Mouse (Mus musculus) liver, adult 2 months (tissue): ENCODE data around the gene Gnat2. TPM values are rescaled to one million over a fixed set of nuclear protein-coding genes. Genes with fewer than 3 reads are reported as not detected.

Source experiments
- DNase-seq: peaks from one replicate; pipeline ENCODE4 v3.0.0-alpha.2; 2011; ENCODE audit warnings: low read depth, low spot score; ENCODE audit errors: extremely low read depth
- H3K27ac ChIP-seq: fragments of 200-500 bp; replicated peaks from 2 replicates; pipeline ENCODE4 v1.5.1; 2012; ENCODE audit warnings: low read depth, mild to moderate bottlenecking, control low read depth, inconsistent platforms, low read length; ENCODE audit not compliant: insufficient read depth
- H3K27me3 ChIP-seq: fragments of 200-500 bp; 2 replicates; pipeline ENCODE4 v1.6.1; 2012; ENCODE audit warnings: mild to moderate bottlenecking, moderate library complexity, low read length, inconsistent platforms; ENCODE audit not compliant: control insufficient read depth, insufficient read depth
- H3K36me3 ChIP-seq: fragments of 200-500 bp; 2 replicates; pipeline ENCODE4 v1.6.1; 2012; ENCODE audit warnings: low read length, inconsistent platforms; ENCODE audit not compliant: control insufficient read depth, insufficient read depth
- H3K4me1 ChIP-seq: fragments of 200-500 bp; 2 replicates; pipeline ENCODE4 v1.6.1; 2011; ENCODE audit warnings: low read length; ENCODE audit not compliant: control insufficient read depth, insufficient read depth
- H3K4me3 ChIP-seq: fragments of 200-500 bp; 2 replicates; pipeline ENCODE4 v1.5.1; 2011; ENCODE audit warnings: low read depth, mild to moderate bottlenecking, control low read depth, low read length, moderate library complexity; ENCODE audit not compliant: insufficient read depth
- H3K79me2 ChIP-seq: fragments of 200-500 bp; 2 replicates; pipeline ENCODE4 v1.6.1; 2012; ENCODE audit warnings: inconsistent platforms, mild to moderate bottlenecking, low read length, moderate library complexity; ENCODE audit not compliant: control insufficient read depth, insufficient read depth
- H3K9ac ChIP-seq: fragments of 200-500 bp; 2 replicates; pipeline ENCODE4 v1.6.1; 2012; ENCODE audit warnings: low read depth, mild to moderate bottlenecking, control low read depth, inconsistent platforms, low read length
- CTCF ChIP-seq: fragments of 200-500 bp; IDR thresholded peaks from 2 replicates; pipeline ENCODE4 v1.5.1; 2011; ENCODE audit warnings: low read depth, low read length, control low read depth
- POLR2A ChIP-seq: fragments of 200-500 bp; IDR thresholded peaks from 2 replicates; pipeline ENCODE4 v1.6.1; 2011; ENCODE audit warnings: low read length, control low read depth; ENCODE audit not compliant: insufficient read depth; ENCODE audit errors: extremely low read depth
- WGBS: fragments of 180-500 bp; shearing (Covaris S2); methylation state at CpG from one replicate; pipeline ENCODE4 v1.1.7; 2018; 5-methylcytosine and 5-hydroxymethylcytosine counted together
- polyA plus RNA-seq: library from polyadenylated mRNA; depleted of rRNA; stranded (reverse); fragments of >200 nt; gene quantifications from 2 replicates; pipeline ENCODE4 v1.2.3, GENCODE M21; 2012; rRNA removed
- total RNA-seq: library from RNA; depleted of rRNA; stranded (reverse); fragments of >200 nt; gene quantifications from 2 replicates; pipeline ENCODE4 v1.2.3, GENCODE M21; 2014; rRNA removed

Gnat2 gene
- total and polyA plus RNA-seq, 2 experiments = 1.5 to 2.9 TPM

DNA sequence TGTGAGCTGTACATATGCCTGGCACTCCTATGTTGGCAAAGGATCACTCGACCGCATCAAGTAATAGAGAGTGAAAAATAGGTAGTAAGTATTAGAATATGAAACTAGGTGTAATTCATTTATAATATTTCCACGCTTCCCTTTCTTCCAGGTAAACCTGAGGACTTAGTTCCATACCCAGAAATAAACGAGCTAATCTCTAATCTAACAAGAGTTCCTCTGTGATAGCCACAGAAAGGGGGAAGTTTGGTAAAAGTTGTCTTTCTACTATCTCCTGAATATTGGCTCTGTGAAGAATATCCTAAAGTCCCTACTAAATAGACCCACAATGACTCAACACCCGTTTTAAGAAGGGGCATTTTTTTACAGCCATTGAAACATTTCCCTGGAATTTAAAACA lies 54.1 kb downstream of the Gnat2 start:
- Histone ChIP-seq H3K9ac (peak overlapping the region; percentile 38), H3K36me3 (peaks cover 2% of the 10 kb centered on the region; the same call in 1 of the 2 replicates), H3K4me1 (peaks cover 5% of the 10 kb centered on the region; the same call in 1 of the 2 replicates), H3K27me3 (no peaks in the 10 kb centered on the region), H3K4me3 (no peak overlapping the region), H3K79me2 (peaks cover 10% of the 10 kb centered on the region; the same call in 1 of the 2 replicates), H3K27ac (peak overlapping the region; percentile 28)
- DNase-seq = no peak
- WGBS = 45% methylated on average over 5 of the region's 5 CpGs
- TF ChIP-seq POLR2A = no peak
- no peak for TF ChIP-seq CTCF

DNA sequence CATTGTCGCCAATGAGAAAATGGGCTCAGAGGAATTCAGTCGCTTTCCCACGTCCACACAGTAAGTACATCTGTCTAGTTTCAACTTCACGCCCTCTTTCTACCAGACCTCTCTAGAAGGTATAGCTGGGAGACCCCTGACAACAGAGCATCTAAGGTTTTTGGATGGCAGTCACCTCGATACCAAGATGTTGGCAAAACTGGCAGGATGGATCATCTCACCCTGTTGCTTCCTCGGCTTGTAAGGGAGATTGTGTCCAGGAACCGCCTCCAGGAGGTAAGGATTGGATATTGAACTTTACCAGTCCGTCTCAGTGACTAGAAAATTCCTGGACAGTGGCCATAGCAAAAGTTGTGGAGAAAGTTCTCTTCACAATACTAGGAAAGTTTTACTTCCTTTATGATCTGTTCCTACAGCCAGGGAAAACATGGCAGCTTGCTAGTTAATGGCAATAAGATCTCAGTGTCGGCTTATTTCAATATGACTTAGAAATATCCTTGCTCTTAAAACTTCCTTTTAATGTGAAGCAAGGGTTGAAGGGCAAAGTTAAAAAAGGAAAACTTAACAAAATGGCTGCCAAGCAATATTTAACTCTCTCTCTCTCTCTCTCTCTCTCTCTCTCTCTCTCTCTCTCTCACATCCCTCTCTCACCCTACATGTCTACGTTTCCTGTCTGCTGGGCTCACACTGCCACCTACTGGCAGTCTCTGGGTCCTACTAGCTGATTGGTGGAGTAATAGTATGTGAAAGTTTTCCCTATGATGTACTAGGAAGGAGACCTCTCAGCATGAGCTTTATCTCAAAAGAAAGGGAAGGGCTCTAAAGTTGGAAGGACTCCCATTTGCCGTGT lies 55.0 kb downstream of the Gnat2 start:
- Histone ChIP-seq H3K27me3 (no peaks in the 10 kb centered on the region), H3K27ac (no peak overlapping the region), H3K4me1 (peaks cover 5% of the 10 kb centered on the region; the same call in 1 of the 2 replicates), H3K79me2 (peaks cover 10% of the 10 kb centered on the region; the same call in 1 of the 2 replicates), H3K9ac (no peak overlapping the region; the same call in 1 of the 2 replicates), H3K4me3 (no peak overlapping the region), H3K36me3 (peaks cover 2% of the 10 kb centered on the region; the same call in 1 of the 2 replicates)
- DNase-seq = peak; percentile 77
- TF ChIP-seq POLR2A (no peak), CTCF (peak; percentile 79)
- WGBS = 44% methylated on average over 11 of the region's 11 CpGs

Other genes with a start within 250 kb of the Gnat2 start
- gene Eps8l3, start 215.6 kb upstream of the Gnat2 start, total RNA-seq = under 0.01 TPM in 1 of 2 replicates, not detected in the other
- gene Eps8l3, start 215.6 kb upstream of the Gnat2 start, polyA plus RNA-seq = 0.06 and 0.07 TPM in 2 replicates
- 17.9 and 21.8 TPM in 2 replicates for gene Gstm5, start 197.0 kb upstream of the Gnat2 start, total RNA-seq
- 11.4 and 12.5 TPM in 2 replicates for gene Gstm5, start 197.0 kb upstream of the Gnat2 start, polyA plus RNA-seq
- gene Gstm7, start 161.0 kb upstream of the Gnat2 start, total RNA-seq = 69.8 and 99.1 TPM in 2 replicates
- gene Gstm7, start 161.0 kb upstream of the Gnat2 start, polyA plus RNA-seq = 108 and 130 TPM in 2 replicates
- 96.1 and 97.1 TPM in 2 replicates for gene Gstm6, start 149.0 kb upstream of the Gnat2 start, total RNA-seq
- 138 and 146 TPM in 2 replicates for gene Gstm6, start 149.0 kb upstream of the Gnat2 start, polyA plus RNA-seq
- gene Gstm3, start 123.5 kb upstream of the Gnat2 start, total RNA-seq = 34.1 and 107 TPM in 2 replicates
- gene Gstm3, start 123.5 kb upstream of the Gnat2 start, polyA plus RNA-seq = 145 and 164 TPM in 2 replicates
- gene Gstm2, start 106.3 kb upstream of the Gnat2 start, total RNA-seq = 79.1 and 88.5 TPM in 2 replicates
- 222 and 270 TPM in 2 replicates for gene Gstm2, start 106.3 kb upstream of the Gnat2 start, polyA plus RNA-seq
- gene Gstm1, start 74.8 kb upstream of the Gnat2 start, total RNA-seq = 474 and 907 TPM in 2 replicates
- 5,254 and 6,847 TPM in 2 replicates for gene Gstm1, start 74.8 kb upstream of the Gnat2 start, polyA plus RNA-seq
- 19.8 and 26.5 TPM in 2 replicates for gene Gstm4, start 47.9 kb upstream of the Gnat2 start, total RNA-seq
- 86.0 and 98.9 TPM in 2 replicates for gene Gstm4, start 47.9 kb upstream of the Gnat2 start, polyA plus RNA-seq
- gene Ampd2, start 6.1 kb upstream of the Gnat2 start, total RNA-seq = 11.0 and 13.8 TPM in 2 replicates
- 69.6 and 128 TPM in 2 replicates for gene Ampd2, start 6.1 kb upstream of the Gnat2 start, polyA plus RNA-seq
- 89.5 and 92.8 TPM in 2 replicates for gene Gnai3, start 53.4 kb downstream of the Gnat2 start, total RNA-seq
- 19.0 and 24.6 TPM in 2 replicates for gene Gnai3, start 53.4 kb downstream of the Gnat2 start, polyA plus RNA-seq
- not detected in 2 replicates for gene Gpr61, start 62.1 kb downstream of the Gnat2 start, total RNA-seq
- gene Gpr61, start 62.1 kb downstream of the Gnat2 start, polyA plus RNA-seq = not detected in 2 replicates
- 2.7 and 3.8 TPM in 2 replicates for gene Amigo1, start 93.5 kb downstream of the Gnat2 start, total RNA-seq
- gene Amigo1, start 93.5 kb downstream of the Gnat2 start, polyA plus RNA-seq = 9.3 and 15.1 TPM in 2 replicates
- 2.1 and 2.4 TPM in 2 replicates for gene Cyb561d1, start 108.4 kb downstream of the Gnat2 start, total RNA-seq
- gene Cyb561d1, start 108.4 kb downstream of the Gnat2 start, polyA plus RNA-seq = 3.8 and 4.1 TPM in 2 replicates
- gene Atxn7l2, start 118.1 kb downstream of the Gnat2 start, total RNA-seq = 0.28 and 0.34 TPM in 2 replicates
- gene Atxn7l2, start 118.1 kb downstream of the Gnat2 start, polyA plus RNA-seq = 1.7 and 2.0 TPM in 2 replicates
- 0.09 TPM in 1 of 2 replicates, not detected in the other for gene Sypl2, start 133.9 kb downstream of the Gnat2 start, total RNA-seq
- 0.06 and 0.09 TPM in 2 replicates for gene Sypl2, start 133.9 kb downstream of the Gnat2 start, polyA plus RNA-seq
- 85.9 and 86.7 TPM in 2 replicates for gene Psma5, start 164.1 kb downstream of the Gnat2 start, total RNA-seq
- 40.5 and 46.4 TPM in 2 replicates for gene Psma5, start 164.1 kb downstream of the Gnat2 start, polyA plus RNA-seq
- gene Sort1, start 191.3 kb downstream of the Gnat2 start, total RNA-seq = 6.5 and 10.5 TPM in 2 replicates
- gene Sort1, start 191.3 kb downstream of the Gnat2 start, polyA plus RNA-seq = 5.1 and 8.3 TPM in 2 replicates